Mouse (Mus musculus) embryonic fibroblast, embryonic 13.5 days (primary cell): ENCODE results near the gene Dnajb6.

Experiments
- CTCF ChIP-seq: IDR thresholded peaks from 2 replicates; pipeline ENCODE4 v1.5.1; 2011; ENCODE audit warnings: mild to moderate bottlenecking, control low read depth, low read length, moderate library complexity, borderline replicate concordance; ENCODE audit not compliant: insufficient read depth
- POLR2A ChIP-seq: IDR thresholded peaks from 2 replicates; pipeline ENCODE4 v1.6.1; 2011; ENCODE audit warnings: low read depth, mild to moderate bottlenecking, control low read depth, low read length, moderate library complexity

DNA sequence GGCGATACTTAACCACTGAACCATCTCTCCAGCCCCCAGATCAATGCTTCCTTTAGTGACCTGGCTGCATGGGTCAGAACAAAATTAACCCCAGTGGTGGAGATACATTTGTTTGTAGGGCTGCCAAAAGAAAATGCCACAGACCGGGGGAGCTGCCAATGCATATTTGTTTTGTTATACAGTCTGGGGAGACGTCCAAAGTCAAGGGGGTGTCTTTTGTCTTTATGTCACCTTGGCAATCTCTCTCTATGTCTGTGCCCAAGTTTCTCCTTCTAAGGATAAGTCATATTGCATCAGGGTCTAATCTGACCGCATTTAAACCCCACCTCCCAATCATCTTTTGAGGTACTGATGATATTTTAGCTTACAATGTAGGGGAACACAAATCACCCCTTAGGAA is 82.8 kb downstream of the Dnajb6 start:
- TF ChIP-seq CTCF: no peak
- no peak for TF ChIP-seq POLR2A
